Mouse (Mus musculus) liver, adult 2 months (tissue): ENCODE data around the gene Apex1. TPM values are rescaled to one million over a fixed set of nuclear protein-coding genes. Genes with fewer than 3 reads are reported as not detected.

ENCODE experiments used
- DNase-seq: peaks from one replicate; pipeline ENCODE4 v3.0.0-alpha.2; 2011; ENCODE audit warnings: low read depth, low spot score; ENCODE audit errors: extremely low read depth
- H3K27ac ChIP-seq: fragments of 200-500 bp; replicated peaks from 2 replicates; pipeline ENCODE4 v1.5.1; 2012; ENCODE audit warnings: low read depth, mild to moderate bottlenecking, control low read depth, inconsistent platforms, low read length; ENCODE audit not compliant: insufficient read depth
- H3K27me3 ChIP-seq: fragments of 200-500 bp; 2 replicates; pipeline ENCODE4 v1.6.1; 2012; ENCODE audit warnings: mild to moderate bottlenecking, moderate library complexity, low read length, inconsistent platforms; ENCODE audit not compliant: control insufficient read depth, insufficient read depth
- H3K36me3 ChIP-seq: fragments of 200-500 bp; 2 replicates; pipeline ENCODE4 v1.6.1; 2012; ENCODE audit warnings: low read length, inconsistent platforms; ENCODE audit not compliant: control insufficient read depth, insufficient read depth
- H3K4me1 ChIP-seq: fragments of 200-500 bp; 2 replicates; pipeline ENCODE4 v1.6.1; 2011; ENCODE audit warnings: low read length; ENCODE audit not compliant: control insufficient read depth, insufficient read depth
- H3K4me3 ChIP-seq: fragments of 200-500 bp; 2 replicates; pipeline ENCODE4 v1.5.1; 2011; ENCODE audit warnings: low read depth, mild to moderate bottlenecking, control low read depth, low read length, moderate library complexity; ENCODE audit not compliant: insufficient read depth
- H3K79me2 ChIP-seq: fragments of 200-500 bp; 2 replicates; pipeline ENCODE4 v1.6.1; 2012; ENCODE audit warnings: inconsistent platforms, mild to moderate bottlenecking, low read length, moderate library complexity; ENCODE audit not compliant: control insufficient read depth, insufficient read depth
- H3K9ac ChIP-seq: fragments of 200-500 bp; 2 replicates; pipeline ENCODE4 v1.6.1; 2012; ENCODE audit warnings: low read depth, mild to moderate bottlenecking, control low read depth, inconsistent platforms, low read length
- CTCF ChIP-seq: fragments of 200-500 bp; IDR thresholded peaks from 2 replicates; pipeline ENCODE4 v1.5.1; 2011; ENCODE audit warnings: low read depth, low read length, control low read depth
- POLR2A ChIP-seq: fragments of 200-500 bp; IDR thresholded peaks from 2 replicates; pipeline ENCODE4 v1.6.1; 2011; ENCODE audit warnings: low read length, control low read depth; ENCODE audit not compliant: insufficient read depth; ENCODE audit errors: extremely low read depth
- WGBS: fragments of 180-500 bp; shearing (Covaris S2); methylation state at CpG from one replicate; pipeline ENCODE4 v1.1.7; 2018; 5-methylcytosine and 5-hydroxymethylcytosine counted together
- polyA plus RNA-seq: library from polyadenylated mRNA; depleted of rRNA; stranded (reverse); fragments of >200 nt; gene quantifications from 2 replicates; pipeline ENCODE4 v1.2.3, GENCODE M21; 2012; rRNA removed
- total RNA-seq: library from RNA; depleted of rRNA; stranded (reverse); fragments of >200 nt; gene quantifications from 2 replicates; pipeline ENCODE4 v1.2.3, GENCODE M21; 2014; rRNA removed

Apex1 gene
- total and polyA plus RNA-seq, 2 experiments, result 27.8 to 28.4 TPM

DNA sequence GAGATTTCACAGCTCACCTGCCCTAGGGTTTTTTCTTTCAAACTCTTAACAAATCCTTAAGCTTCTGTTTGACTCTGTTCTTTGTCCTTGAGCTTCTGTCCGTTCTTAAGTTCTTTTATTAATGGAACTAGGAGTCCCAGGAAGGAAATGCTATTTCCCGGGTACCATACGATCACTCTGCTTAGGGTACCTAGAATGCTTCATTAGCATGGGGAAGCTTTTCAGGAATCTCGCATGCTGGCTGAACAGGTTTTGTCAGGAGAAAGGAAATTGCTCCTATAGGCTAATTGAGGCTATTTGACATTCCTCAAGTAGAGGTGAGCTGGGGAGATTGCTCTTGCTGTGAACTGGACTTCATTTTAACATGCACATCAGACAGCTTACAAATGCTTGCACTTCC, 48.9 kb downstream of the Apex1 start:
- Histone ChIP-seq H3K27me3 (no peaks in the 10 kb centered on the region), H3K9ac (no peak overlapping the region), H3K27ac (no peak overlapping the region), H3K4me3 (no peak overlapping the region), H3K79me2 (no peaks in the 10 kb centered on the region), H3K36me3 (no peaks in the 10 kb centered on the region), H3K4me1 (no peaks in the 10 kb centered on the region; the same call in 1 of the 2 replicates)
- TF ChIP-seq CTCF, result no peak
- TF ChIP-seq POLR2A, result no peak
- WGBS, result 71% methylated on average over 4 of the region's 4 CpGs
- no peak for DNase-seq

DNA sequence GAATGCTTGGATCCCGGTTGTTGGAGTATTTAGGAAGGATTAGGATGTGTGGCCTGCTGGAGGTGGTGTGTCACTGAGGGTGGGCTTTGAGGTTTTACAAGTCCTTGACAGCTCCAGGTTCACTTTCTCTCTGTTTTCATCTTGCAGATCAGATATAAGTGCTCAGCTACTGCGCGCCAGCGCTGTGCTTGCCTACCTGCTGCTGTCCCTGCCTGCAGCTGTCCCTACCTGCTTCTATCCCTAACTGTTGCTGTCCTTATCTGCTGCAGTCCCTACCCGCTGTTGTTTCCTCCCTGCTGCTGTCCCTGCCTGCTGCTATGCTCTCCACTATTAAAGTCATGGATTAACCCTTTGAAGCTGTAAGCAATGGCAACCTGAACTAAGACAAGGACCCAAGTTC, 50.2 kb downstream of the Apex1 start:
- 81% methylated on average over 5 of the region's 5 CpGs for WGBS
- Histone ChIP-seq H3K27me3 (no peaks in the 10 kb centered on the region), H3K9ac (no peak overlapping the region), H3K4me1 (no peaks in the 10 kb centered on the region; the same call in 1 of the 2 replicates), H3K4me3 (no peak overlapping the region), H3K79me2 (no peaks in the 10 kb centered on the region), H3K36me3 (no peaks in the 10 kb centered on the region), H3K27ac (no peak overlapping the region)
- no peak for DNase-seq
- TF ChIP-seq POLR2A (no peak), CTCF (no peak)

DNA sequence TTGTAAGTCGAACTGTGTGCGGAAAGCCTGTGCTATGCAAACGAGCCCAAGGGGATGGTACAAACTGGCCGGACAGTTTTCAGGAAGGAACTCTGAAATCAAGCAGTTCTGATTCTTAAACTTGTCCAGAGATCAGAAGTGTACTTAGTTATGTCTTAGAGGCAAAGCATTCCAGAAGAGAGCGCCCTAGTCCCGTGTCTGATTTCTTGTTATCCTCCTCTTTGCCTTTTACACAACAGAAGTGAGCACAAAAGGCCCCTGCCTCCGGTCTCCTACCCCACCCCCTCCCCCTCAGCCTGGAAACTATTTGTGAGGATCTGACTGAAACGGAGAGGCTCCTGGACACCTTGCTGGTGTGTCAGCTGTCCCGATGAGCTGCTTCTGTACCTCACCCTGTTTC, 51.9 kb downstream of the Apex1 start:
- Histone ChIP-seq H3K9ac (peak overlapping the region; percentile 12; the same call in 1 of the 2 replicates), H3K4me3 (no peak overlapping the region), H3K27me3 (no peaks in the 10 kb centered on the region), H3K4me1 (no peaks in the 10 kb centered on the region; the same call in 1 of the 2 replicates), H3K36me3 (no peaks in the 10 kb centered on the region), H3K27ac (no peak overlapping the region), H3K79me2 (no peaks in the 10 kb centered on the region)
- no peak for DNase-seq
- TF ChIP-seq POLR2A, result no peak
- TF ChIP-seq CTCF, result no peak
- WGBS, result 51% methylated on average over 9 of the region's 9 CpGs

Other genes starting within 250 kb of the Apex1 start
- gene Olfr747, start 231.8 kb upstream of the Apex1 start, total RNA-seq, result not detected in 2 replicates
- not detected in 2 replicates for gene Olfr747, start 231.8 kb upstream of the Apex1 start, polyA plus RNA-seq
- gene Olfr748, start 217.6 kb upstream of the Apex1 start, total RNA-seq, result not detected in 2 replicates
- gene Olfr748, start 217.6 kb upstream of the Apex1 start, polyA plus RNA-seq, result not detected in 2 replicates
- gene Olfr749, start 179.9 kb upstream of the Apex1 start, total RNA-seq, result not detected in 2 replicates
- gene Olfr749, start 179.9 kb upstream of the Apex1 start, polyA plus RNA-seq, result not detected in 2 replicates
- gene Ttc5, start 139.4 kb upstream of the Apex1 start, total RNA-seq, result 10.3 and 12.5 TPM in 2 replicates
- 7.1 and 8.2 TPM in 2 replicates for gene Ttc5, start 139.4 kb upstream of the Apex1 start, polyA plus RNA-seq
- gene Ccnb1ip1, start 117.2 kb upstream of the Apex1 start, total RNA-seq, result 0.92 TPM in 1 of 2 replicates, not detected in the other
- gene Ccnb1ip1, start 117.2 kb upstream of the Apex1 start, polyA plus RNA-seq, result not detected in 2 replicates
- gene Parp2, start 117.1 kb upstream of the Apex1 start, total RNA-seq, result 11.0 and 11.5 TPM in 2 replicates
- 4.8 and 6.2 TPM in 2 replicates for gene Parp2, start 117.1 kb upstream of the Apex1 start, polyA plus RNA-seq
- gene Tep1, start 54.4 kb upstream of the Apex1 start, total RNA-seq, result 9.0 and 14.2 TPM in 2 replicates
- gene Tep1, start 54.4 kb upstream of the Apex1 start, polyA plus RNA-seq, result 9.9 and 13.1 TPM in 2 replicates
- 0.07 and 0.09 TPM in 2 replicates for gene Klhl33, start 27.5 kb upstream of the Apex1 start, total RNA-seq
- 0.05 TPM in 1 of 2 replicates, not detected in the other for gene Klhl33, start 27.5 kb upstream of the Apex1 start, polyA plus RNA-seq
- gene Osgep, start 75 bp upstream of the Apex1 start, total RNA-seq, result 69.2 and 85.0 TPM in 2 replicates
- gene Osgep, start 75 bp upstream of the Apex1 start, polyA plus RNA-seq, result 41.5 and 50.1 TPM in 2 replicates
- 11.9 and 18.7 TPM in 2 replicates for gene Pip4p1, start 5.9 kb downstream of the Apex1 start, total RNA-seq
- 40.5 and 43.6 TPM in 2 replicates for gene Pip4p1, start 5.9 kb downstream of the Apex1 start, polyA plus RNA-seq
- 102 and 111 TPM in 2 replicates for gene Pnp, start 6.1 kb downstream of the Apex1 start, total RNA-seq
- 83.1 and 97.7 TPM in 2 replicates for gene Pnp, start 6.1 kb downstream of the Apex1 start, polyA plus RNA-seq
- gene Gm49342, start 19.5 kb downstream of the Apex1 start, total RNA-seq, result 51.7 and 94.7 TPM in 2 replicates
- 45.7 and 80.3 TPM in 2 replicates for gene Gm49342, start 19.5 kb downstream of the Apex1 start, polyA plus RNA-seq
- 0.81 and 1.1 TPM in 2 replicates for gene Pnp2, start 31.0 kb downstream of the Apex1 start, total RNA-seq
- gene Pnp2, start 31.0 kb downstream of the Apex1 start, polyA plus RNA-seq, result 0.16 TPM in 1 of 2 replicates, not detected in the other
- 0.09 TPM in 1 of 2 replicates, not detected in the other for gene Rnase10, start 82.8 kb downstream of the Apex1 start, total RNA-seq
- gene Rnase10, start 82.8 kb downstream of the Apex1 start, polyA plus RNA-seq, result 0.09 and 0.11 TPM in 2 replicates
- gene Rnase9, start 116.9 kb downstream of the Apex1 start, total RNA-seq, result not detected in 2 replicates
- not detected in 2 replicates for gene Rnase9, start 116.9 kb downstream of the Apex1 start, polyA plus RNA-seq
- gene Rnase11, start 125.2 kb downstream of the Apex1 start, total RNA-seq, result not detected in 2 replicates
- not detected in 2 replicates for gene Rnase11, start 125.2 kb downstream of the Apex1 start, polyA plus RNA-seq
- 0.27 TPM in 1 of 2 replicates, not detected in the other for gene Rnase12, start 132.7 kb downstream of the Apex1 start, total RNA-seq
- not detected in 2 replicates for gene Rnase12, start 132.7 kb downstream of the Apex1 start, polyA plus RNA-seq
- gene Olfr750, start 149.5 kb downstream of the Apex1 start, total RNA-seq, result not detected in 2 replicates
- not detected in 2 replicates for gene Olfr750, start 149.5 kb downstream of the Apex1 start, polyA plus RNA-seq
- 1,910 and 2,134 TPM in 2 replicates for gene Rnase4, start 166.1 kb downstream of the Apex1 start, total RNA-seq
- gene Rnase4, start 166.1 kb downstream of the Apex1 start, polyA plus RNA-seq, result 1,816 and 2,115 TPM in 2 replicates
- gene Ang, start 166.2 kb downstream of the Apex1 start, total RNA-seq, result 224 and 249 TPM in 2 replicates
- 541 and 671 TPM in 2 replicates for gene Ang, start 166.2 kb downstream of the Apex1 start, polyA plus RNA-seq
- not detected in 2 replicates for gene Eddm3b, start 189.5 kb downstream of the Apex1 start, total RNA-seq
- not detected in 2 replicates for gene Eddm3b, start 189.5 kb downstream of the Apex1 start, polyA plus RNA-seq
- gene Rnase6, start 198.9 kb downstream of the Apex1 start, total RNA-seq, result 1.1 and 1.2 TPM in 2 replicates
- gene Rnase6, start 198.9 kb downstream of the Apex1 start, polyA plus RNA-seq, result 0.57 and 1.0 TPM in 2 replicates
- gene Rnase1, start 221.8 kb downstream of the Apex1 start, total RNA-seq, result 7.4 and 28.5 TPM in 2 replicates
- 0.09 TPM in 2 replicates for gene Rnase1, start 221.8 kb downstream of the Apex1 start, polyA plus RNA-seq
- gene Rnase2b, start 237.3 kb downstream of the Apex1 start, total RNA-seq, result not detected in 2 replicates
- not detected in 2 replicates for gene Rnase2b, start 237.3 kb downstream of the Apex1 start, polyA plus RNA-seq